Mouse (Mus musculus): ENCODE results near the gene Eno1.

GRCm38 (mm10) chr4:150254416-150254815, 17.9 kb downstream of the Eno1 start:
- no peak for TF ChIP-seq MYB (IDR thresholded peaks at IDR 0.05; ENCODE audit: low read depth, low read length)
- no peak for TF ChIP-seq CTCF (IDR thresholded peaks at IDR 0.05 in 2 of 3, conservative IDR thresholded peaks at IDR 0.05 in 1 of 3; ENCODE audit: control insufficient read depth in 1 of 3, insufficient read depth in 1 of 3, low read depth in 2 of 3, low read length in 3 of 3, poor library complexity in 1 of 3, severe bottlenecking in 1 of 3)
- TF ChIP-seq SMC3 (IDR thresholded peaks at IDR 0.05; ENCODE audit: low read depth, low read length) = no peak
- TF ChIP-seq POLR2A (IDR thresholded peaks at IDR 0.05; ENCODE audit: control insufficient read depth in 1 of 2, insufficient read depth in 1 of 2, low read depth in 1 of 2, low read length in 2 of 2, poor library complexity in 1 of 2) = no peak
- no peak for TF ChIP-seq TAL1 (IDR thresholded peaks at IDR 0.05; ENCODE audit: low read length)
- no peak for TF ChIP-seq EP300 (IDR thresholded peaks at IDR 0.05; ENCODE audit: low read depth in 1 of 2, low read length in 2 of 2)

All from MEL (cell line).